Comparison of ENCODE assay signal across 11 mouse cellular contexts in genomic region chr2:181931077-181931815, GRCm38 (mm10). TPM values are rescaled to one million over a fixed set of nuclear protein-coding genes. Genes with fewer than 3 reads are reported as not detected.
DNase-seq lines count a peak whose midpoint lies in the region; ATAC-seq and TF ChIP-seq lines count a peak whose summit lies in the region.
"Not testable (repeated sequence)": the region's sequence is repeated elsewhere in the genome, so short reads cannot be mapped to it uniquely, and the experiment has no call there.
"Had no signal": no experiment of that assay in that cellular context is flagged by ENCODE, and none has a peak within 500 bp of the region (broad histone marks: within the 10 kb centered on the region; RNA-seq: fewer than 3 reads in every experiment).

No protein-coding gene starts in this region.

- not testable (repeated sequence) for H3K27ac ChIP-seq in embryonic facial prominence, embryonic 14.5 days (replicated peaks; ENCODE audit: low read depth, low read length); heart, embryonic 15.5 days; liver, adult 2 months (replicated peaks; ENCODE audit: insufficient read depth, low read depth, low read length)

- TF ChIP-seq POLR2A in liver, adult 2 months (IDR thresholded peaks at IDR 0.05; ENCODE audit: extremely low read depth, insufficient read depth, low read length), result not testable (repeated sequence)

- peak; percentile 68; the same call in 1 of the 2 replicates for ATAC-seq in embryonic facial prominence, embryonic 14.5 days (ENCODE audit: low read depth)
- ATAC-seq in heart, embryonic 15.5 days (replicated peaks; ENCODE audit: insufficient number of reproducible peaks, insufficient read depth, low FRiP score, low read depth), result peak; percentile 37; the same call in 1 of the 2 replicates
- ATAC-seq in monocyte, adult 5-6 weeks (replicated peaks; ENCODE audit: insufficient number of reproducible peaks, low FRiP score, low TSS enrichment, poor library complexity, severe bottlenecking), result peak; percentile 83

- not testable (repeated sequence) for H3K4me1 ChIP-seq in embryonic facial prominence, embryonic 14.5 days (ENCODE audit: control insufficient read depth, insufficient read depth, low read length); heart, embryonic 15.5 days (replicated peaks); liver, adult 2 months (ENCODE audit: control insufficient read depth, insufficient read depth, low read length)

- not testable (repeated sequence) for H3K27me3 ChIP-seq in embryonic facial prominence, embryonic 14.5 days (replicated peaks; ENCODE audit: control insufficient read depth, insufficient read depth, low read length); heart, embryonic 15.5 days; liver, adult 2 months (ENCODE audit: control insufficient read depth, insufficient read depth, low read length)

- H3K36me3 ChIP-seq in embryonic facial prominence, embryonic 14.5 days (ENCODE audit: control insufficient read depth, insufficient read depth, low read length); heart, embryonic 15.5 days; liver, adult 2 months (ENCODE audit: control insufficient read depth, insufficient read depth, low read length): not testable (repeated sequence)

- H3K9ac ChIP-seq in embryonic facial prominence, embryonic 14.5 days (ENCODE audit: low read depth, low read length); heart, embryonic 15.5 days; liver, adult 2 months (ENCODE audit: low read depth, low read length): not testable (repeated sequence)

- not testable (repeated sequence) for H3K79me2 ChIP-seq in liver, adult 2 months (ENCODE audit: control insufficient read depth, insufficient read depth, low read length)

- not testable (repeated sequence) for TF ChIP-seq CTCF in liver, adult 2 months (IDR thresholded peaks at IDR 0.05; ENCODE audit: low read depth, low read length)

- WGBS in embryonic facial prominence, embryonic 14.5 days, result 71% methylated on average over 3 of the region's 3 CpGs
- 69% methylated on average over 3 of the region's 3 CpGs for WGBS in heart, embryonic 15.5 days
- 70% methylated on average over 3 of the region's 3 CpGs for WGBS in liver, adult 2 months

- not testable (repeated sequence) for H3K9me3 ChIP-seq in embryonic facial prominence, embryonic 14.5 days (ENCODE audit: control insufficient read depth, low read length); heart, embryonic 15.5 days (replicated peaks)

- H3K4me3 ChIP-seq in embryonic facial prominence, embryonic 14.5 days (ENCODE audit: low read depth, low read length); heart, embryonic 15.5 days; liver, adult 2 months (ENCODE audit: insufficient read depth, low read depth, low read length): not testable (repeated sequence)

- DNase-seq in CD4-positive helper T cell, adult 2 months (ENCODE audit: low read depth, low spot score), result peak; percentile 57
- DNase-seq in adrenal gland, postnatal 36 days, result peak; percentile 32 to 58
- peak; percentile 76 for DNase-seq in embryonic facial prominence, embryonic 14.5 days (ENCODE audit: low spot score)
- DNase-seq in kidney, postnatal 10 days, result peak; percentile 61
- peak; percentile 52 for DNase-seq in liver, adult 2 months (ENCODE audit: extremely low read depth, low read depth, low spot score)
- DNase-seq in telencephalon, adult 2 months (ENCODE audit: low read depth, low spot score), result peak; percentile 23

- H3K4me2 ChIP-seq in embryonic facial prominence, embryonic 14.5 days (ENCODE audit: low read depth, low read length); heart, embryonic 15.5 days: not testable (repeated sequence)

RNA-seq across cellular contexts. Expression of gene Gm14496, which starts 59.7 kb away (rescaled TPM):
- not detected for total RNA-seq in adrenal gland, postnatal 36 days (2021)
- polyA plus RNA-seq in embryonic facial prominence, embryonic 14.5 days (2014; fragmentation: Nextera tagmentation; extraction: Ambion mirVana), result not detected in 2 replicates
- not detected in 2 replicates for polyA plus RNA-seq in heart, embryonic 15.5 days (2015; fragmentation: Nextera tagmentation; extraction: Ambion mirVana)
- total RNA-seq in liver, adult 2 months (2014; rRNA removed), result not detected in 2 replicates
- polyA plus RNA-seq in liver, adult 2 months (2012; rRNA removed), result not detected in 2 replicates
- not detected in 3 replicates for total RNA-seq in monocyte, adult 5-6 weeks (2017)
- total RNA-seq: layer of hippocampus, adult 8-10 months had no signal
- polyA plus RNA-seq: frontal cortex, adult 2 months; neural tube, embryonic 14.5 days had no signal

Comparison
In these comparisons a context has a peak if more than half of its experiments do, and no peak if none do; other contexts are left out.
1. DNase-seq: peak in every context shown above with its lines; median percentile 76 in embryonic facial prominence, embryonic 14.5 days; 61 in kidney, postnatal 10 days; 57 in CD4-positive helper T cell, adult 2 months; 52 in liver, adult 2 months; 45 in adrenal gland, postnatal 36 days; 23 in telencephalon, adult 2 months.